Mouse (Mus musculus) frontal cortex, postnatal 25 days (tissue): ENCODE measurements at regions not wholly inside any gene's neighbourhood (a gene's known extent, or its start where the extent isn't known, plus 50 kb on each side); places are given as distances from the start of the nearest gene placed in this dataset.

Experiments
- DNase-seq, 2 experiments: peaks; one replicate each; pipeline ENCODE4 v3.0.0; 2022; ENCODE audit warnings: low spot score in 2 of 2

- DNase-seq: no peak
These were observed 436.7 kb upstream of the Jarid2 start for GRCm38 (mm10) chr13:44292476-44293056.

GRCm38 (mm10) chr13:44293736-44294416 lies 435.4 kb upstream of the Jarid2 start:
- DNase-seq: peak in 1 of 2 experiments; percentile 29

GRCm38 (mm10) chr13:44295621-44296020 lies 433.7 kb upstream of the Jarid2 start:
- no peak for DNase-seq

- DNase-seq: no peak
These were observed 428.7 kb upstream of the Jarid2 start for GRCm38 (mm10) chr13:44300611-44301010.

GRCm38 (mm10) chr13:44301215-44301614 lies 428.1 kb upstream of the Jarid2 start:
- DNase-seq: no peak

GRCm38 (mm10) chr13:44301936-44302335 lies 427.3 kb upstream of the Jarid2 start:
- DNase-seq: no peak

GRCm38 (mm10) chr13:44305134-44305991 lies 423.9 kb upstream of the Jarid2 start:
- DNase-seq: no peak

- DNase-seq: peak in 1 of 2 experiments; percentile 19
These were observed 422.8 kb upstream of the Jarid2 start for GRCm38 (mm10) chr13:44306275-44307050.

- DNase-seq: no peak
These were observed 421.0 kb upstream of the Jarid2 start for GRCm38 (mm10) chr13:44308227-44308626.

GRCm38 (mm10) chr13:44312237-44312636 lies 417.0 kb upstream of the Jarid2 start:
- no peak for DNase-seq

- DNase-seq: no peak
These were observed 412.4 kb upstream of the Jarid2 start for GRCm38 (mm10) chr13:44316747-44317446.

GRCm38 (mm10) chr13:44317596-44317995 lies 411.7 kb upstream of the Jarid2 start:
- DNase-seq: no peak

- no peak for DNase-seq
These were observed 410.2 kb upstream of the Jarid2 start for GRCm38 (mm10) chr13:44319101-44319500.

- no peak for DNase-seq
These were observed 409.8 kb upstream of the Jarid2 start for GRCm38 (mm10) chr13:44319511-44319910.

GRCm38 (mm10) chr13:44320311-44320710 lies 409.0 kb upstream of the Jarid2 start:
- no peak for DNase-seq

- DNase-seq: no peak
These were observed 408.2 kb upstream of the Jarid2 start for GRCm38 (mm10) chr13:44321009-44321596.

GRCm38 (mm10) chr13:44328416-44328815 lies 400.9 kb upstream of the Jarid2 start:
- DNase-seq: no peak

GRCm38 (mm10) chr13:44329161-44329560 lies 400.1 kb upstream of the Jarid2 start:
- no peak for DNase-seq

GRCm38 (mm10) chr13:44329701-44330100 lies 399.6 kb upstream of the Jarid2 start:
- no peak for DNase-seq

- DNase-seq: no peak
These were observed 396.5 kb upstream of the Jarid2 start for GRCm38 (mm10) chr13:44332716-44333240.
